Mouse (Mus musculus) spleen, adult 12 weeks (tissue): Measurements from ENCODE around the gene Eif4e3.

Source experiments
- DNase-seq: peaks from one replicate; pipeline ENCODE4 v3.0.0; 2022; ENCODE audit warnings: low spot score

Eif4e3 gene

DNA sequence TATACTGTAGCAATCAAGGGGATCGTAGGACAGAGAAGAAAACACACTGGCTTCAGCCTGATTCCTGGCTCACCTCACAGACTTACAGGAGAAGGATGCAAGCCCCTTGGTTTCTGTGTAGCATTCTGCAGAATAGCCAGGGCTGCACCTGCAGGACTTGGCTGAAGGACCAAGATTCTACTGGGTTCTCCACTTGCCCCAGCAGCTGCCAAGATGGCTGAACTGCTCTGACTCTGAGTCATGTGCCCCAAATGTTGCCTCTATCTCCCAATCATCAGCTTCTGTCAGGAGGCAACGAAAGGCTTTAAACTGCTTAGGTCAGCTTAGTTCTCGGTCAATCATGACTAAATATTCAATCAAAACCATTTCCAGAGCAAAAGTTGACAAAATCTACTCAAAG, 42.0 kb downstream of the Eif4e3 start:
- no peak for DNase-seq

DNA sequence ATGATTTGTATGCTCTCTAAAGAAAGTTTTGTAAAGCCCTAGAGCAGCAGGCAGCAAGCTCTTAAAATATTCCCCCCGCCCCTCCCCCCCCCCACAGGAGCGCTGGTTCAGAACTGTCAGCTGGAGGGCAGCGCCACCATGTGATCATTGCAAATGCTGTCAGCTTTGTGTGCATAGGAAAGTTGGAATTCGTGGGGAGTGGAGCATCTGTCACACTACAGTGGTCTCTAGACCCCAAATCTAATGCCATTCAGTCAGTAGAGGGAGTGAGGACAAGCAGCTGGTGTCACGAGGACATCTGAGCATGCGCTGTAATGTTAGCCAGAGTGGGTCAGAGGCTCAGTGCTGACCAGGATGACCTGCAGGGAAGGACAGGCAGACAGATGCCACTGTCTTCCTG, 42.9 kb downstream of the Eif4e3 start:
- no peak for DNase-seq

DNA sequence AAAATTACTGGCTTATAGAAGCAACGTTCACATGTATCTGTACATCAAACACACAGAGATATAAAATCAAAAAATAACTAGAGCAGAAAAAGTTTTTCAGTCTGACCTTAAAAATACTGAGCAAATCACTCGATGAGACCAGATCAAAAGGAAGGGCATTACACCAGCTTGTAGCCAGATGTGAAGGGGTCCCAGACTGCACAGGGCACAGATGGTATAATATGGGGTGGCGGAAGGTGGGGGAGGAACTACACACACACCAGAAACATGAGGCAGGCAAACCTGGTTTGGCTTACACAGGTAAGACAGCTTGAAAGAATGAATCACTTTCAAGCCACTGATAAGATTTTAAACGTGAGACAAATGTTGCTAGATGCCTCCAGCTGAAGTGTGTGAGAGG, 45.4 kb downstream of the Eif4e3 start:
- no peak for DNase-seq

DNA sequence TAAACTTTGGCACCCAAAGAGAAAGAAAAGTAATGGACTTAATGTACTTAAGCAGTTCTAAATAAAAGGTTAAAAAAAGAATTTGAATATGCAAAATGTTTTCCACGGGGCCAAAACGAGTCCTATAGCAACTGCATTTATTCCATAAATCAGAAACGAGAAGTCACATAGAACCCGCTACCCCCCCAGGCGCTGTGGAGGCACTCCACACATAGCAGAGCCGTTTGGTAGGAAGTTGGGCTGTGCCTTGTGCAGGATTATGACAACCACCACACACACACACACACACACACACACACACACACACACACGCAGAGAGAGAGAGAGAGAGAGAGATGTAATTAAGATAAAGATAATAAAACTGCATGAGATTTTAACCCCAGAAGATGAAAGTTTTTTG, 46.1 kb downstream of the Eif4e3 start:
- no peak for DNase-seq

DNA sequence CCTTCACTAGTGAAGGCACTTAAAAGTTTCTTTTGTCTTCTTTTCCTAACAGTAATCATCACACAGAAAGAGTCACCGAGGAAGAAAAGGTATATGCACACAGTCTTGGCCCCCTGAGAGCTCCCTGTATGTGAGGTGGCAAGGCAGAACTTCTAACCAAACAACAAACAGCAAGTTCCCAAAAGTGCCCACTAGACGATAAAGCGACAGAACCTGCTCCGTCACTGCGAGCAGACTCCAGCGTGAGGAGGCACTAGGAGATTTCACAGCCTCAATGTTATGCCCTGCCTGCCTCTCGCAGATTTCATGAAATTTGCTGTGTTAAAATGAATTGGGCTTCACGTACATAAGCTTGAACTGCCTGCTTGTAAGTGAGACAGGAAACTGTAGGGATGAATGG, 46.6 kb downstream of the Eif4e3 start:
- no peak for DNase-seq

DNA sequence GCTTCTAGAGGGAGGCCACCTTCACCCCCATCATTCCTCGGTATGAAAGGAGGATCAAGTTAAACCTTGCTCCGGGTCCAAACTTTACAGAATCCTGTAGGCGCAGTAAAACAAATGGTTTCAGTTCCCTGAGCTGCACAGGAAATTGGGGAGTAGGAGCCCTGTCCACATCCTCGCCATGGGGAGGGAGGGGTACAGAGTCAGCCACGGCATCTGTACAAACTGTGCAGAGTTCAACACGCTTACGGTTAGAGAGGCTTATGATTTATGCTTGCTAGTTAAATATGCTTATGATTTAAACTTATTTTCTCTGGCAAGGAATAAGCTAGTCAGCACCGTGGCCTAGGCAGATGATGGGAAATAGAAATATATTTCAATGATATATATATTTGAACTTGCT, 47.1 kb downstream of the Eif4e3 start:
- no peak for DNase-seq

DNA sequence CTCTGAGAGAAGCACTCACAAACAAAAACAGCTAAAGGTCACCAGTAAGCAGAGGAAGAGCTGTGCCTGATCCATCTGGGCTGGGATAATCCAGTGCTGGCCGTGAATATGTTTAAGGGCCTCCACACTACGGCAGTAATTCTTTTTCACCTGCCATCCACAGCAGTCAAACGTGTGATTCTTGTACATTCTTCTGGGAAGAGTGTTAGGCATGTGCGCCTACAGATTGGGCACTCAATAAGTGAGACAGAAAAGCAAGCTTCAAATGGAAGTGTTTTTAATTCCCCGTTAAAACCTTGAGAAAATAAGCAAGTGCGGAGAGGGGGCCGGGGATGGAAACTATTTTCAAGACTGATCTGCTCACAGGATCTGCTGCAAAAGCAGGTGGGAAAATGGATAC, 48.7 kb downstream of the Eif4e3 start:
- DNase-seq: no peak

DNA sequence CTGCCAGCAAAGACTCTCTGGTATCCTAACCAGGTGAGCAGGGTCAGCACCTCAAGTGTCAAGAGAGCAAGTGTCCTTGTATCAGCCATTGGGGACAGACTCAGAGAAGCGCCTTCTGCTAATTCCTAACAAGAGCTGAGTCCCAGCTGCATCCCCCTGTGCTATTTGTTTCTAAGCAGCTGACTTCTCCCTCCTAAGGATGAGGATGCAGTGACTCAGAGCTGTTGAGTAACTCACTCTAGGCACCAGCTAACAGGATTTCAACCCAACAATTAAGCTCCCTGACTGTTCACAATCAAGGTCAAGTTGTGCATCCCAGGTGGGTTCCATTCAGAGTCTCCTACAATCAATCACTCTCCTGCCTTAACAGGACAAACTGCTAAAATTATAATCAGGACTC, 49.2 kb downstream of the Eif4e3 start:
- DNase-seq: no peak

DNA sequence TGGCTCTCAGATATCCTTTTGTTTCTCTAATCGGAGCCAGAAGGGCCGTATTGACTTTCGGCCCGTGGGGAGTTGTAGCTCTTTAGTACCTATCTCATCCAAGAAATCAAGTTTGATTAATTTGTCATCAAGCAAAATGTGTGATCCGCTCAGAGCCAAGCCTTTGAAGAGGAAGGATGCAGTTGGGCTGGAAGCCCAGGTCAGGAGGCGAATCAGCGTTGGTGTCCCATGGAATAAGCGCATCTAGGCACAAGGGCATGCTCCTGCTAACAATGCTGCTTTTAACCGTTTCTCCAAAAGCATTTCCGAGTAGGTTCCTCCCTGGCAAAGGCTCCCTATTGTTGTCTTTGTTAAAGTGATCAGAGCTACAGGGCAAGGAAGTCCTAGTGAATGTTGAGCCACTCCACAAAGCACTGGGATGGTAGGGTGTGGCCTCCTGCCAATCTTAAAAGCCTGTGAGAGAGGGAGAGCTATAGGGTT, 51.3 kb downstream of the Eif4e3 start:
- no peak for DNase-seq

DNA sequence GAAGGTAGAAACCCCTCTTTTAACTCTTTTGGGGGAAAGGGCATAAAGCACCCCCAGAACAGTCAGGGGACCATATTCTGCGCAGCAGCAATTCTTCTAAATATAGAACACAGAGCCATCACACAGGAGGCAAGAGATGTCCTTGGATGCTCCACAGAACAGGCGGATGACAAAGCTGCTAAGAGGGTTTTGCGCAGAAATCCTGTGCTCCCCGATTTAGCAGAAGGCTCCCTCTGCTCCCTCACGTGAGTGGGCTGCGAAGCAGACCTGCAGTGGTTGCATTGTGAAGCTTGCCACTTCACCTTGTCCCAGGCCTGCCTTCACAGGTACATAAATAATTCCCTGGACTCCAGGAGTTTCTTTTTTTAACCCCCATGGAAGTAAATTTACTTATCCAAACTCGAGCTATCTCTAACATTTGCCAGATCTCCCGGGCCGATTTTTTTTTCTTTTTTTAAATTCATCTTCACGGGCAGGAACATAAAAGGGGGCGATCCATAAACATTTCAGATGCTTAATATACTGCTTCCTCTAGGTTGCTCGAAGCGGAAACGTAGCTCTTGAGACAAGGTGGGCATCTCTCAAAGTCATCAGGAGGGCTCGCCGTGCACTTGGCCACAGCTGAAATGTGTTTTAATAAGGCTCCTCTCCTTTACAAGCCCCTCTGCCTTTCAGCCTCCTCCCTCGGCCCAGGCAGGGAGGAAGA, 51.9 kb downstream of the Eif4e3 start:
- DNase-seq: no peak

DNA sequence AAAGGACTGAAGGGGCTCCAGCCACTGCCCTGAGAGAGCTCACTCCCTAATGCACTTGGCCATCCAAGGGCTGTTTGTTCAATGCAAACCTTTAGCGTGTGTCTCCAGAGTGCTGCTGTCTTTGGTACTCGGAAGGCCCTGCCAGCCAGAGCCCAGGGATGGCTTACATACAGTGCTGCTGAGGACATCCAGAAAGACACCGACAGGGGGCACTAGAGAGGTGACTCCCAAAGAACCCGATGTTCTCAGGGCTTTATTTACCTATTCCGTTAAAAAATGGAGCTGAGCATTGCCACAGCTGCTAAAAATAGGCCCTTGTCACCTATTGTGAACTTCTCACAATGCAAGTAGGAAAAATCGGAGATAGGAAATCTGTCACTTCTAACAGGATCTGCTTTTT, 54.7 kb downstream of the Eif4e3 start:
- no peak for DNase-seq

DNA sequence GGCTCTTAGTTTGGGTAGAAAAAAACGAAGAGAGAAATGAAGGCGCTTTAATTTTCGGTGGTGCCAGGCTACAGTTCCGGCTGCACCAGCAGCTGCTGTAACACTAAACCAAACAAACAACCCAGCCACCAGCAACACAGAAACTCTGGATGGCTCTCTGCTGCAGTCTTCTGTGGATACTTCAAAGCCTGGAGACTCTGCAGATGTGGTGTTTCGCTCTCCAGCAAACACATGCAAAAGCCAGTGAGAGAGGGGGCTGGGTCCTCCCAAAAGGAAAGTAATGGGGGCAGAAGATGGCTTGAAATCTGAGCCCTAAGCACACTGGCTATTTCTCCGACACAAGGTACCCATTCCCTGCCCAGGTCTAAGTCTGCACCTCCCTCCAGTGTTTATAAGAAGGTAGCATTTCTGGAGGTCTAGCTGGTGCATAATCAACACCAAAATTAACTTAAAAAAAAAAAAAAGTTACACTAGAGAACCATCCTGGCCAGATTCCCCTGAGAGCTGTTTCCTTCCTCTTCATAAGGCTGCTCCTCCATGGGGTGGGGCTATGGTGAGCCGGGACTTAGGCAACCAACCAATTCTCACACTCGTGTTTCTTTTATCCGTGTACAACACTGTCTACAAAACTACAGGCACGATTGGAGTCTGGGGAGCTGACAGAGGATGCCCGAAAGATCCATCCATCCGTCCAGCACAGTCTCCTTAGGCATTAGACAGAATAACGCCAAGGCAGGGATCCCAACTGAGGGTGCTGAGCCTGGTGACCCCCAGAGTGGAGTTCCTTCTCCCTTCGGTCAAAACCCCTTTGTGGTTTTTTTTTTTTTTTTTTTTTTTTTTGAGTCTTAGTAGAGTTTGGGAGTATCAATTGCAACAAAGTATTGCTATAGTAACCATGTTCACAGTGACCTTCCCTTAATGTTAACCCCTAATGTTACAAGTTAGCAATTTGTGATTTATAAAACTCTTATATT, 55.8 kb downstream of the Eif4e3 start:
- DNase-seq: no peak

DNA sequence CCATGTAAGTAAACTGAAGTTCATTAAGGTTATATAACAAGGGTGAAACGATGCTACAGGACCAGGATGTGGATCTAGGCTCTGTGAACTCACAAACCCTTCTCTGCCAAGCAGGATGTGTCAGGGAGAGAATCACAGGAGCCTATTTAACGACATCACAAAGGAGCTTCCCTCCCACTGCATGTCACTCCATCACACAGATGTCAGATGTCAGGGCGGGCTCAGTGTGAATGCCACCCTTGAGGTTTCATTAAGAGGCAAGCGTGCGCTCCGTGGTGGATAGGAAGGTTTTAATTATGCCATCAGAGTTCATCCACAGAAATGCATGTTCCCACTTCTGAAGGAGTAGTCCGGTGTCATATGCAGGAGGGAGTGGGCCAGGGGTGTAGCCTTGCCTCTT, 60.5 kb downstream of the Eif4e3 start:
- DNase-seq: no peak

DNA sequence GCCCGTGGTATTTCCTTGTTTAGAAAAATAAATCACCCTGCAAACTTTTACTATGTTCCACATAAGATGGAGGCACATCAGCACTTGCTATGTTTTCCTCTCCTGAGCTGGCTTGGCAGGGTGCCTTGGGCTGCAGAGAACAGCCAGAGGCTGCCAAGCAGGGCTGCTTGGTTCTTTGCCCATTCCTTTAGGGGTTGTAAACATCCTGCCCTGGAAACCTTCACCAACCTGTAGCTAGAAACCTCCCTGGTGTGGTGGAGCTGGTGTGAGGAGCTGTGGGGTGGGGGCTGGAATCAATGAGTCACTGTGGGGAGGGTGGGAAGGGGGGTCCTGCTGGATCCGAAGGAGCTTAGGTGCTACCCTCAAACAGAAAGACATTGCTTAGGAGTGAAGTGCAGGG, 61.8 kb downstream of the Eif4e3 start:
- DNase-seq: no peak

DNA sequence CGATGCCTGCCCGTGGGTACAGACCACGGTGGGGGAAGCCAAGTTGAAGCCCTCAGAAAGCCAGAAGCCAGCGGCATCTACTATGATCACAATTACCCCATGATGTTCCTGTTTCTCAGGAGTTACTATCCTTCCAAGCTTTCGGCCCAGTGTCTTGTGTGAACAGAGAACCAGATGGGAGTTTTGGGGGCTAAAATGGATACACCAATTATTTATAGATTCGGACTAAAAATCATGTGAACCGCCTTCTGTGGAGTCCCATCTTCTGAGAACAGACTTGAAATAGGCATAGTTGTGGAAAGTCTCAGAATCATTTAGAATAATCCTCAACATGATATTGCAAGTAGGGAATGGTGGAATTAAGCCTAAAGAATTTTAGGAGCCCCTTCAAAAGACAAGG, 64.1 kb downstream of the Eif4e3 start:
- no peak for DNase-seq

DNA sequence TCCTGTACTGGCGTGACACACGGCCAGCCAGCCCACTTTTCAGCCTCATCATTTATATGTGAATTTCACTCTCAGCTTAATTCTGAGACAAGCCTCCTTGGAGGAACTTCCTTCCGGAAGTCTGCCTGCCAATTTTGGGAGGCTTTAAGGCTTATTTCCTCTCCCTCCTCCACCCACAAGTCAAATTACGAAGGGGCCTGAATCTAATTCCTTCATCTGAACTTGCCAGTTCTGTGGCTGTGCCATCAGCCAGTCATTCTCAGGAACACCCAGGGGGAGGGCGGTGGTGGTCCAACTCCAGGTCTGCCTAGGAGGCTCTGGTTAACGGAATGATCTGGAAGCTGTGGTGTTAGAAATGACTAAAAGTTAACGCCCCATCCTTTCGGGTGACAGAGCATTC, 65.7 kb downstream of the Eif4e3 start:
- no peak for DNase-seq

DNA sequence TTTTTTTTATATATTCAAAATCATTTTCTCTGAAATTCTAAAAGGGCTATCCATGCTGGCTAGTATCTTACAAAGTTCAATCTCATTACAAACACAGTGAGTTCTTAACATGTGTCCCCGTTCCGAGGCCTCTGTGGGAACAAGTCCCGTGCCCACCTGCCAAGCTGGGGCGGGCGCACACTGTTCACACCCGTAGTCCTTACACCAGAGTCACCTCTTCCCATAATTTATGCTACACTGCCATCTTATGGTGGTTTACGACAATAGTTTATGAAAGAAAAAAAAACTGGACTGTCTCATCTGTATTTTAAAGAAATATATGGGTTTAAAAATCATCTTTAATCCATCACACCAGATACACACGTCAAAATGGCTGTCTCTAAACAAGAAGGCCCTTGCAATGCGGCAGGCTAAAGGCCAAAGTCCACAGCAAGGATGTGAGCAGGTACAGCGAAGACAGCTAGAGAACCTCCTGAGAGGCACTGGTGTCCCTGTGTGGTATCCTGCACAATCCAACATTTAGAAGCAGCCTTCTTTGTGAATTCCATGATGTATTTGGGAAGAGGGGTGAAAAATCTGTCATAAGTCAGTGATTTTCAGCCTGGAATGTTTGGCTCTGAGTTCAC, 66.3 kb downstream of the Eif4e3 start:
- DNase-seq: no peak

DNA sequence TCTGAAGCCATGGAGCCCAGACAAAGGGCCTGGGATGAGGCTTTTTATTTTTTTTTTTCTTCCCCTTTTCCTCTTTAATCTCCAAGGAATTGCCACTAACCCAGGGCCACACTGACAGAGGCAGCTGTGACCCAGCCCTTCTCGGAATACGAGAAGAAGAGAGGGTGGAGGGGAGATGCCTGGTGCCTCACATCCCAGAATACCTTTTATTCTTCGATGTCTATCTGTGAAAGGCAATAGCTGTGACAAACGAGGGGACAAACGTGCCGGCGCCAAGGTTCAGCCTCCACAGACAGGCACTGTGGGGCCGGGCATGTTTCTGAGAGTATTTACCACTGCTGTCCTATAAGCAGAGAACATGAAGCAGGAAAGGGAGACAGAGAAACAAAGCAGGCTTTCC, 66.9 kb downstream of the Eif4e3 start:
- DNase-seq: no peak

DNA sequence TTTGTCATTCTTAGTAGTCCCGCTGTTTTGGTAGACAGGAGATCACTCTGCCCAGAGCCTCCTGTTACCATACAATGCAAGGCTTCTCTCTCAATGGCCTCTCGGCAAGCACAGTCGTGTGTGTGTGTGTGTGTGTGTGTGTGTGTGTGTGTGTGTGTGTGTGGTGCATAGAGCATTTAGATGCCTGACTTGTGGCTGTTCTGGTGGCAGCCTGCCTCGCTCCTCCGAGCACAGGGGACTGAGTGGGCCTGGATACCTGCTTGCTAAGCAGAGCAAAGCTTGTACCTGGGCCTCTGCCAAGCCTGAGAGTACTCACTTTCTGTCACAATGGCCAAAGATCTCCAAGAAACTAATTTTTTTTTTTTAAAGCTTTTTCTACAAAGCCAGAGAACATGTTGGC, 67.3 kb downstream of the Eif4e3 start:
- no peak for DNase-seq

DNA sequence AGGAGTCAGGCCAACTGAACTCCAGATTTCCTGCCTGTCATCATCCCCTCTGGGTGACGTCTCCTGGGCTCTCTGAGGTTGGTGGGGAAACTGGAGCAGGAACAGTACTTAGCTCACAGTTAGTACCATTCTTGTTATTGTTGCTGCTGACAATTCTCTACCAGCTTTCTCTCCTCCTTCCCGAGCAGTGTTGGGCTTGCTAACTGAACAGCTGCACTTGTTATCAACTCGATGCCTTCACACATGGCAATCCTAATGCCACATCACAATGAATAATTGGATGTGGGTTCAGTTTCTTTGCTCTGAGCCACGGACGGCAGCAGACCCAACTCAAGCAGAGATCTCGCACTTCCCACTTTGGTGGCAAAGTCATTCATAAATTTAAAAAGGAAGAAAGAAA, 89.5 kb downstream of the Eif4e3 start:
- DNase-seq: no peak

DNA sequence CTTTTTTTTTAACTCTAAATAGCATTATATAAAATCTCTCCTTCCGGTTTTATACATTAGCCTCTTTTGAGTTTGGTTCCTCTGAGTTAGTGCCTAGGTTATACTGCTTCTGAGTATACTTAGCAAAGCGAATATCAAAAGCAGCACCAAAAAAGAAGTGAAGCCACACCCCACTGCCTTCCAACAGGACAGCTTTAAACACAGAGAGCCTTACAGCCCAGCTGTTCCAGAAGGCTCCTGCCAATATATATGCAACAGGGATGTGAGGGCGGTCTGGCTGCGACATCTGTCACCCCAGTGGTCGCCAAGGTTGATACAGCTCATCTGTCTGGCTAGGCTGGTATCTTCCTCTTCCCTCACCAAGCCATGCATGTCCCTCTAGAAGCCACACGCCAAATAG, 90.9 kb downstream of the Eif4e3 start:
- no peak for DNase-seq
